Mouse (Mus musculus) colon, adult 2 months (tissue): ENCODE results near the gene Ifnl3. TPM values are rescaled to one million over a fixed set of nuclear protein-coding genes. Genes with fewer than 3 reads are reported as not detected.

ENCODE experiments used
- polyA plus RNA-seq: library from polyadenylated mRNA; depleted of rRNA; stranded (reverse); fragments of >200 nt; gene quantifications from 2 replicates; pipeline ENCODE4 v1.2.3, GENCODE M21; 2012; rRNA removed

The Ifnl3 gene
- not detected in 2 replicates for polyA plus RNA-seq

DNA sequence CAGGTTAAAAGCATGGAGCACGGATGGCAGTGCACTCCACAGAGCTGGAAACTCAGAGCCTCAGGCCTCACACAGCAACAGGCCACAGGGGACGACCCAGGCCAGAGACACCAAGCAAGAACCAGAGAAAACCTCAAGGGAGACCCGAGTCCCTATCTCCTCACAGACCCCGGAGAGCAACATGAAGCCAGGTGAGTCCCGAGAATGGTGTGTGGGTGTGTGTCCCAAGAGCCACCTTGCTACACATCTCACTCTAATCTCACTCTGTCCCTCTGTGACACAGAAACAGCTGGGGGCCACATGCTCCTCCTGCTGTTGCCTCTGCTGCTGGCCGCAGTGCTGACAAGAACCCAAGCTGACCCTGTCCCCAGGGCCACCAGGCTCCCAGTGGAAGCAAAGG lies at the start of gene Ifnl3:
Gene Ifnl3, plus strand, starts transcription at position 301 of the 400 bp plus-strand sequence.

DNA sequence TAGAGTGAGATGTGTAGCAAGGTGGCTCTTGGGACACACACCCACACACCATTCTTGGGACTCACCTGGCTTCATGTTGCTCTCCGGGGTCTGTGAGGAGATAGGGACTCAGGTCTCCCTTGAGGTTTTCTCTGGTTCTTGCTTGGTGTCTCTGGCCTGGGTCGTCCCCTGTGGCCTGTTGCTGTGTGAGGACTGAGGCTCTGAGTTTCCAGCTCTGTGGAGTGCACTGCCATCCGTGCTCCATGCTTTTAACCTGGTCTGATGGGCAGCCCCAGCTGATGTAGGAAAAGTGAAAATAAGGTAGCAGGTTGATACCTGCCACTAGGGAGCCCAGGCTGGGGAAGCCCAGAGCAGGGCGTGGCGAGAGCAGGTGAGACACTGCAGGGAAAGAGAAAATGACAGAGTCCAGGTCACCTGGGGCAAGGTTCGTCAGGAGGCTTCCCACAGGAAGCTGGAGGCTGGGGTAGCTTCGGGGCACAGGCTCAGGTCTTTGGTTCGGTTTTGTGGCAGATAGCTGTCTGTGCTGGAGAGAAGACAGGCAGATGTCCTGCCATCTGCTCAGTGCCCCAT lies 12.1 kb upstream of the Ifnl3 start, which contains the start of gene Ifnl2:
Gene Ifnl2, minus strand, starts transcription at position 51 of the 570 bp plus-strand sequence.

DNA sequence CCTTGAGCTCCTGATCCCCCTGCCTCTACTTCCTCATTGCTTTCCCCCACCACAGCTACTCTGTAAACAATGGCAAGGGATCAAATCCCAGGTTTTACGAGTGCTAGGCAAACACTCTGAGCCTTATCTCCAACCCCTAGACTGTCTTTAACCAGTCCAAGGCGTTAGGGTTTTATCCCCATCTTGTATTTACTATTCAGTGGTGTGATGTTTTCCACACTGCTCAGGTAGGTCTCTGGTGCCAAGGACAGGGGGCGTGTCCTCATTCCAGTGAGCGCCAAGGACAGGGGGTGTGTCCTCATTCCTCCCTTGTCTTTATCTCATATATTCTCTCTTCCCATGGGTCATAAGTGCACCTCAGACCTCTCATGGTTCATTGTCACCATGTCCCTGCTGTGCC lies 17.9 kb downstream of the Ifnl3 start, which contains the start of gene Sycn:
Gene Sycn, plus strand, starts transcription at position 360 of the 400 bp plus-strand sequence.

DNA sequence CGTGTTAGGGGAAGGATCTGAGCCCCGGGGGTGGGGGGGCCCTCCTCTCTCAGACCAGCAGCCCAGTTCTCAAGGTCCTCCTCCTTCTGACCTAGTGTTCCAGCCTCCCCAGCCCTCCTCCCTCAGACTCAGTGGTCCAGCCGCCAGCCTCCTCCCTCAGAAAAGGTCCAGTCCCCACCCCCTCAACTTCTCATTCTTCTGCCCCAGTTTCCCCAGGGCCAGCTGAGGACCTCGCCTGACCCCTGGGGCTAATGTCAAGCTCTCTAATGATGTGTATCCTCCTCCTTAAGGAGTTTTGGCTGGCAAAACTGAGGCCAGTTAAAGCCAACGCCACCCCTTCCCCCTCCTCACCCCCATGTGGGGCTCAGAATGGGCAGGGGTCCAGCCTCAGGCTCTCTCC lies 24.5 kb downstream of the Ifnl3 start, which contains the start of gene Nccrp1:
Gene Nccrp1, minus strand, starts transcription at position 101 of the 400 bp plus-strand sequence.

Other genes with a start within 250 kb of the Ifnl3 start
- gene Eid2b, start 245.1 kb upstream of the Ifnl3 start, polyA plus RNA-seq, result 9.7 and 11.1 TPM in 2 replicates
- gene Selenov, start 231.7 kb upstream of the Ifnl3 start, polyA plus RNA-seq, result 0.12 TPM in 1 of 2 replicates, not detected in the other
- 0.59 and 0.84 TPM in 2 replicates for gene Dll3, start 220.6 kb upstream of the Ifnl3 start, polyA plus RNA-seq
- 64.2 and 71.4 TPM in 2 replicates for gene Timm50, start 210.8 kb upstream of the Ifnl3 start, polyA plus RNA-seq
- gene Supt5, start 184.1 kb upstream of the Ifnl3 start, polyA plus RNA-seq, result 99.8 and 106 TPM in 2 replicates
- 1,165 and 1,439 TPM in 2 replicates for gene Rps16, start 172.2 kb upstream of the Ifnl3 start, polyA plus RNA-seq
- gene Plekhg2, start 150.2 kb upstream of the Ifnl3 start, polyA plus RNA-seq, result 24.4 and 27.5 TPM in 2 replicates
- gene Zfp36, start 142.6 kb upstream of the Ifnl3 start, polyA plus RNA-seq, result 66.9 and 93.6 TPM in 2 replicates
- 46.6 and 48.5 TPM in 2 replicates for gene Med29, start 130.1 kb upstream of the Ifnl3 start, polyA plus RNA-seq
- gene Paf1, start 129.9 kb upstream of the Ifnl3 start, polyA plus RNA-seq, result 77.0 and 82.7 TPM in 2 replicates
- gene Gmfg, start 85.4 kb upstream of the Ifnl3 start, polyA plus RNA-seq, result 7.5 and 12.5 TPM in 2 replicates
- gene Lrfn1, start 70.9 kb upstream of the Ifnl3 start, polyA plus RNA-seq, result 5.8 and 6.1 TPM in 2 replicates
- not detected in 2 replicates for gene Ifnl2, start 12.4 kb upstream of the Ifnl3 start, polyA plus RNA-seq
- gene Sycn, start 18.0 kb downstream of the Ifnl3 start, polyA plus RNA-seq, result 4,353 and 7,367 TPM in 2 replicates
- gene Nccrp1, start 24.4 kb downstream of the Ifnl3 start, polyA plus RNA-seq, result 4.8 and 11.5 TPM in 2 replicates
- 99.8 and 116 TPM in 2 replicates for gene Samd4b, start 75.3 kb downstream of the Ifnl3 start, polyA plus RNA-seq
- 106 and 117 TPM in 2 replicates for gene Pak4, start 75.3 kb downstream of the Ifnl3 start, polyA plus RNA-seq
- gene Acp7, start 108.5 kb downstream of the Ifnl3 start, polyA plus RNA-seq, result not detected in 2 replicates
- gene Fbxo27, start 170.0 kb downstream of the Ifnl3 start, polyA plus RNA-seq, result 5.7 and 6.3 TPM in 2 replicates
- 3.8 and 5.6 TPM in 2 replicates for gene Fbxo17, start 194.0 kb downstream of the Ifnl3 start, polyA plus RNA-seq
- 99.3 and 121 TPM in 2 replicates for gene Mrps12, start 219.0 kb downstream of the Ifnl3 start, polyA plus RNA-seq
- gene Sars2, start 219.2 kb downstream of the Ifnl3 start, polyA plus RNA-seq, result 24.4 and 27.2 TPM in 2 replicates
- gene Ccer2, start 233.3 kb downstream of the Ifnl3 start, polyA plus RNA-seq, result 0.10 TPM in 1 of 2 replicates, not detected in the other
- gene Sirt2, start 243.9 kb downstream of the Ifnl3 start, polyA plus RNA-seq, result 56.6 and 62.7 TPM in 2 replicates
- gene Nfkbib, start 244.7 kb downstream of the Ifnl3 start, polyA plus RNA-seq, result 77.5 and 94.6 TPM in 2 replicates